Mouse (Mus musculus) inflammation-experienced regulatory T-cells, adult 6 months (primary cell): ENCODE measurements around the gene Map3k14. TPM values are rescaled to one million over a fixed set of nuclear protein-coding genes. Genes with fewer than 3 reads are reported as not detected.
"Not testable (repeated sequence)": the region's sequence is repeated elsewhere in the genome, so short reads cannot be mapped to it uniquely, and the experiment has no call there.

Experiments used
- ATAC-seq: one replicate; pipeline ENCODE4 v1.8.0; 2017
- polyA plus RNA-seq, 3 experiments: library from polyadenylated mRNA; unstranded; fragments of 100-300 nt; shearing (Covaris generic); gene quantifications; one replicate each; pipeline ENCODE4 v1.2.1; 2017

The Map3k14 gene
- polyA plus RNA-seq, 3 experiments from 2014 or later = 19.9 to 41.4 (median 31.4) TPM

DNA sequence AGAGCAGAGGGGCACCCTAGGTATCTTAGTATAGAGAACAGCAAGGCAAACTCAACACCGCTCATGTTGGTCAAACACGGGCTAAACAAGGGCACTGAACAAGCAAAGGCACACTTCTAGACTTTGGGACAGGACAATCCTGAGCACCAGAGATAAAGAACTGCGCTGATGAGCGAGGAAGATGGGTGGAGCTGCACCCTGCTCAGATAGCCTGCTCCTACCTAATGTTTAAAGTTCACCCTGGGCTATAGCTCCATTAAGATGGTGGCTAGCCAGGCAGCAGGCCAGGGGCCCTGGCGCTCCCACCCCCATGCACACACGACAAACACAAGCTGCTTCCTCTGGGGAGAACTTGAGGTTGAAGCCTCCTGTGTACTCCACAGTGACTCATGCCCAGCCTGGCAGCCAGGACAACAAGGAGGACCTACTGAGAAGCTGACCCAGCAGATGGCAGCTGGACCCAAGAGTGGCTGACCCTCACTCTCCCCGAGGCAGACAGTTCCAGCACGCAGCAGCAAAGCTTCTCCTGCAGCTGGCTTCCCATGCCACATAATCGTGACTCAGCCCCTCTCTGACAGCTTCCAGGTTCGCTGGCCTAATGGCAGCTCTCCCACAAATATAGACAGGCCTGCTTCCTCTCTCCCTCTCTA, 21.1 kb downstream of the Map3k14 start:
- ATAC-seq = no peak

GRCm38 (mm10) chr11:103244856-103245255, 22.4 kb downstream of the Map3k14 start:
- ATAC-seq = no peak

DNA sequence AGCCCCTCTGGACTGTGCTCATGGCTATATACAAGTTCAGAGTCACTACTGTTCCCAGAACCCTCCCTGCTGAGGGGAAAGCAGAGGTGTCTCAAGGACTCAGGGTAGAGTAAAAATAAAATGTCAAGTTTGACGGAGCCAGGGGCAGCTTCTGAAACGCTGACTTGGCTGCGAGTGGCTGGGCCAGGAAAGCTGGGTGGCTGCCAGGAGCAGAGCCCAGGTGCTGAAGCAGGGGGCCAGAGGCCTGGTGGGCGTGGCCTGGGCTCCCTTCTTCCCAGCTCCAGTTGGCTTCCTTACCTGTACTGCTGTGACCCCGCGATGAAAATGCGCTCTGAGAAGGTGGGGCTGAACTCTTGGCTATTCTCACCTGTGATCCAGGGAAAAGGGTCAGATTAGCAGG, 26.5 kb downstream of the Map3k14 start:
- ATAC-seq = no peak

DNA sequence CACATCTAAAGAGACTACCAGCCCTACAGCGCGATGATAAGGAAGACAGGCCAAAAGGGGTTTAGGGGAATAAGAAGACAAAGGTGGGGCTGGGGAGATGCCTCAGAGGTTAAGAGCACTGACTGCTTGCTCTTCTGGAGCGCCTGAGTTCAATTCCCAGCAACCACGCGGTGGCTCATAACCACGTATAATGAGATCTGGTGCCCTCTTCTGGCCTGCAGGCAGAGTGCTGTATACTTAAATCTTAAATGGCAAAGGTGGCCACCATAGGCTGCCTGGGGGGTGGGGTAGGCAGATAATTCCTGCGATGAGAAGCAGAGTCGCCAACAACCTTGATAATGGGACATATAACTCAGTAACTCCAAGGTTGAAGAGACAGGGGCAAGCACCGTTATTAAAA, 29.5 kb downstream of the Map3k14 start:
- ATAC-seq = no peak

GRCm38 (mm10) chr11:103236903-103237302, 30.4 kb downstream of the Map3k14 start:
- ATAC-seq = no peak

GRCm38 (mm10) chr11:103236431-103236830, 30.8 kb downstream of the Map3k14 start:
- no peak for ATAC-seq

- ATAC-seq = no peak
These were observed 31.6 kb downstream of the Map3k14 start for GRCm38 (mm10) chr11:103235702-103236101.

DNA sequence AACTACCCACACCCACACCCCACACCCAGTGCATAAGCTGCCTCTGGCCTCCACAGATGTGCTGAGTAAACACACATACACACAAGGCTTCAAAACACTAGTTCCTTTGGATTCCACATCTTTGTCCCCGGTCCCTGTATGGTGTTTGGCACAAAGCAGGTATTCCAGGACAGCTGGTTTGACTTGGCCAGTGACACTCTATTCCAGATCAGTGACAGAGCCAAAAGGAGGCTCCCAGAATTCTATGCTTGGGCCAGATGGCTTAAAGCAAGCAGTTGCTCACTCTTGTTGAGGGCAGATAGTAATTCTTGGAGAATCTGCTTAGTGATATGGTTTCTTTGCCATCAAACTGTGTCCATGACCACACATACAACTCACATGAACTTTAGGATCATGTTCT, 32.8 kb downstream of the Map3k14 start:
- no peak for ATAC-seq

DNA sequence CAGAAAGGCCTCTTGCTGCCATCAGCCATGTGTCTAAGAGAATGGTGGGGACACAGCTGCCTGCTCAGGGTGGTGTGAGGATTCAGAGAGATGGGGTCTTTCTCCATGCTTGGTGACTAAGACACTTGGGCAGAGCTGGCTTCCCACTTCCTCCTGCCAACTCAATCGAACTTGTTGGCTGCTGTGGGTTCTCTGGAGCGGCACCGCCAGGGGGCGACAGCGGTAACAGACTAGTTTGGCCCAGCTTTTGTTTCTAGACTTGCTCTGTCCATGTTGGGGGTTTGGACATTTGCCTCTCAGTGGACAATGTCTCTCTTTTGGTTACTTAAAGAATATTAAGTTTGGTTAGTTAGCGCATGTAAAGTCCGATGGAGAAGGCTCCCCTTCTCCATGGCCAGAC, 34.3 kb downstream of the Map3k14 start:
- peak; percentile 54 for ATAC-seq

- ATAC-seq = no peak
These were observed 35.9 kb downstream of the Map3k14 start for GRCm38 (mm10) chr11:103231367-103231766.

DNA sequence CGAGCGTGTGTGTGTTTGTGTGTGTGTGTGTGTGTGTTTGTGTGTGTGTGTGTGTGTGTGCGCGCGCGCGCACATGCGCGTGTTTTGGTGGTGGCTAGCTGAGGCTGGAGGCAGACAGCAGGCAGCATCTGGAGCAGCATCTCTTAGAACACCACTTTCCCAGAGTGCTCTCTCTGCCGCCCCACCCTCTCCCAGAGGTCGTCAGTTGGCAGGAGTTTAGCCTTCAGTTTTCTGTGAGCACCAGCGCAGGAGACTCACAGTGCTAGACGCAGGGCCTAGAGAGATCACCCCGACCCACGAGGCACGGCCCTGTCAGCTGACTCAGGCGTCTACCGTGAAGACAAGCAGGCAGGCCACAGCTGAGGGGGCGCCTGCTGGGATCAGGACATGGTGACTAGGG, 36.6 kb downstream of the Map3k14 start:
- ATAC-seq = no peak

DNA sequence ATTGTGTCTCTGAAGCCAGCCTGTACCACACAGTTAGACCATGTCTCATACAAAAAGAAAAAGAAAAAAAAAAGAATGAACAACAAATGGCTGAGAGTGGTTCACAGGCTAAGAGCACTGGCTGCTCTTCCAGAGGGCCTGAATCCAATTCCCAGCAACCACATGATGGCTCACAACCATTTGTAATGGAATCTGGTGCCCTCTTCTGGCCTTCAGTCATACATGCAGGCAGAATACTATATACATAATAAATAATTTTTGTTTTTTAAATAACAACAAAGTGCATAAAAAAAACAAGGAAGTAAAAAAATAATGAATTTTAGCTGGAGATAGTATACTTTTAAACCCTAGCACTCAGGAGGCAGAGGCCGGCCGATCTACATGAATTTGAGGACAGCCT, 37.7 kb downstream of the Map3k14 start:
- ATAC-seq = no peak

DNA sequence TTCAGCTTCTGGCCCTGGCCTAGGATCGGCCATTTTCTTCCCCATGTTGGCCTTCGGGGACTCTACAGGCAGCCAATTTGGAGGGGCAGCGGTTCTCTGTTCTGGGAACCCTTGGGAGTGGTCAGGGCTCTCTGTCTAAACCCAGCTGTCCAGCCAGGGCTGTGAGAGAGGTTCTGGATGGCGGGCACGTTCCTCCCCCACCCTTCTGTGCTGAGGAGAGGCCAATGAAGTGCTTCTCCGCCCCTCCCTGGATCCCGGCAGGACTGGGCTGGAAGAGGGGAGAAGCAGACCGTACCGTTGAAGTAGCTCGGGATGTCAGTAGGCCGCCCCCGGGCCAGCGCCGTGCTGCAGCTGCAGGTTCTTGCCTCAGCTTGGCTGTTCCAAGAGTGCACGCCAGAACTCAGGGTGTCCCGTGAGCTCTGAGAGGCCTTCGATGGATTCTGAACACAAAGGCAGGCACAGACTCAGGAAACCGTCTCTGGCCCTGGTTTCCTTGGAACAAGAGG, 43.3 kb downstream of the Map3k14 start:
- ATAC-seq = no peak

DNA sequence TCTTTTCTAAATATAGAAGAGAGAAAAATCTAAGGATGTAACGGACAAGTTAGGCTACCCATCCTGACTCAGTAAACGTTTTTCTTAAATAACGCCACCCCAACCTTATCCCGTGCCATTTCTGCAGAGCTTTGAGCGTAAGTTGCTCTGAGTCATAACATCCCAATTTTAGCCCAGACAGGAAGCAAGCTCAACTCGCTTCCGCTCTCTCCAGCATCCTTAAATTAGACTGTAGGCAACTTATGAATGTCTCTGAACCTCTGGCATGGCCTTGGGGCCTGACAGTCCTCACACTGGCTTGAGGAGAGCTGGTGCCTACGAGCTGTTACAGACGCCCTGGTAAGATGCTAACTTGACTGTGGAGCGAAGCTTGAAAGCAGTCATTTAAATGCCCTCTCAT, 43.8 kb downstream of the Map3k14 start:
- ATAC-seq = no peak

- ATAC-seq = not testable (repeated sequence)
These were observed 44.6 kb downstream of the Map3k14 start for GRCm38 (mm10) chr11:103222718-103223117.

DNA sequence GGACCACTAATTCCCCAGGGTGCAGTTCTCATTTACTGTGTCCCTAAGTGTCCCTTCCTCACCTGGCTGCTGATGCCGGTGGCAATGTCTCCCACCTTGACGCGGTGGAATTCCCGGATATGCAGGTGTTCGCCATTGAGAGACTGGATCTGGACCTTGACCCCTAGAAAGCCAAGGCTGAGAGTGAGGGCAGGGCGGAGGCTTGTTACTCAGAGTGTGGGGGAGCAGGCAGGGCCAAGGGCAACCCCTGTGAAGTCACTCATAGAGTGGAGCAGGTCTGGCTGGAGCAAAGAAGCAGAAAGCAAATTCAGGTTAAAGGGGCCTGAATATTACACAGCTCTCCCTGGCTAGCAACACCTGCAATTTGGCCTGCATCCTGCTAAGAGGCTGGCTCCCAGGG, 45.8 kb downstream of the Map3k14 start:
- no peak for ATAC-seq

- ATAC-seq = no peak
These were observed 47.3 kb downstream of the Map3k14 start for GRCm38 (mm10) chr11:103219995-103220394.

DNA sequence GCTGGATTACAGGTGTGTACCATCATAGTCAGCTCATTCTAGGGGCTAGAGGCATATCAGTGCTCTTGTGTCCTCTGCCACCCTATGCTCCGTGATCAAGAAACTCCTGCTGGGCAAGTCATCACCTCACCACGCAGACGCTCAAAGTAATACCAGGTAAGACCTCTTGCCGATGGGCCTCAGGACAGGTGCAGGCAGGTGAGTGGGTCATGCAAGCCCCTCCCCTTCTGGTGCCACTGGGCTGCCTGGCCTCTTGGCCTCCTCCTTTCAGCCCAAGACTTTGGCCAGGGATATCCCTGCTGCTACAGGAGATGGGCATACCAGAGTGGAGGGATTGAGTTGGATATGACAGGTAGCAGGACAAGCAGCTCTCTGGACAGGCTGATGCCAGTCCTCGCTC, 48.0 kb downstream of the Map3k14 start:
- ATAC-seq = no peak

- no peak for ATAC-seq
These were observed 48.8 kb downstream of the Map3k14 start for GRCm38 (mm10) chr11:103218517-103218901.

DNA sequence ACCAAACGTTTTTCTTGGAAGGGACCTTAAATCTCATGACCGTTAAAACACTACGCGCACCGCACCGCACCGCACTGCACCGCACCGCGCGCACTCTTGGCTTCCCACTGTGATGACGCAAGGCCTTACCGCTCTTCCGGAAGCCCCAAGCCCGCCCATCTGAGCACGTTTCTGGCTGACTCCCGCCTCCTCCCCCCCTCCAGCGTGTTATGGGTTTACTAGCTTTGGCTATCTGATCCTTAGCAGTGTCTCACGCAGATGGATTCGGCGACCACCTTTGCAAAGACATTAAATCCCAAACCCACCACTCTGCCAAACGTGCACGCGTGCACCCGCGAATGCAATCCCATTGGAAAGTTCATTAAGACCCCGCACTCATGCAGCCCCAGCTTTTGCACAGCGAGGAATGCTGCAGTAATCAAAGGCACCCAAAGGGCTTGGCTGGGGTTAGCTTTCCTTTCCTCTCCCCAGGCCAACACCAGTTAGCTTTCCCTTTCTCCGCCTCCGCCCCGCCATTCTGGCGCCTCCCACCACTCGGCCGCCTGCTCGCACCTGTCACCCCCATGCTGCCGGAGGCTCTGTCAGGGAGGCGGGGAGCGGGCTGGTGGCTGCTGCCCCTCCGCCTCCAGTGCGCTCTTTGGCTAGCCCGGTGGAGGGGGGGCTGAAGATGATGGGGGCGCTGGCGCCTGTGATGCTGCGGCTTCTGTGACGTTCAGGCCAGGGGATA, 49.3 kb downstream of the Map3k14 start, which contains the start of gene Spata32:
Gene Spata32 (minus strand): TSS at position 643 of the 727 bp plus-strand sequence.
- ATAC-seq = peak; percentile 89

GRCm38 (mm10) chr11:103215355-103215754, 51.9 kb downstream of the Map3k14 start:
- no peak for ATAC-seq

GRCm38 (mm10) chr11:103213712-103214111, 53.6 kb downstream of the Map3k14 start:
- no peak for ATAC-seq

- ATAC-seq = no peak
These were observed 57.0 kb downstream of the Map3k14 start for GRCm38 (mm10) chr11:103210291-103210690.

DNA sequence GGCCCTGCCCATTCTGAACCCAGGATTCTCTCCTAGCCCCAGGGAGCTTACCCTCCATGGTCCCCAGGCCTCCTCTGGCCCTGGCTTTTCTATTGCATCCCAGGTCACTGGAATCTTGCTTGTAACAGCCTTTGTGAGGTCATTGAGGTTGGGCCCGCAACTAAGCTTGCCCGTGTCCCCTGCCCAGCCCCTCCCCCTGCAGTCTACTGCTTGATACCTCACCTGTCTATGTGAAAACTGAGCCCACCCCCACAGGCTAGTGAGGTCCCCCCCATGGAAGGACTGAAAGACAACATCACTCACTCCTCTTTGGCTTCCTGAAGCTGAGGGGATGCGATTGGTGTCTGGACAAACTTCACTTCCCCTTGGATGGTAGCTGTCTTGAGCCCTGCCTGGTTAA, 58.8 kb downstream of the Map3k14 start, which contains the start of gene 1700023F06Rik:
Gene 1700023F06Rik (minus strand): TSS at position 101 of the 400 bp plus-strand sequence.
- ATAC-seq = no peak
